Mouse (Mus musculus): ENCODE measurements around the gene Skint2. TPM values are rescaled to one million over a fixed set of nuclear protein-coding genes. Genes with fewer than 3 reads are reported as not detected.

Skint2 gene
- total RNA-seq (2021): not detected
- long read RNA-seq, experiment 1: 0 reads
- long read RNA-seq, experiment 2: 0 reads

DNA sequence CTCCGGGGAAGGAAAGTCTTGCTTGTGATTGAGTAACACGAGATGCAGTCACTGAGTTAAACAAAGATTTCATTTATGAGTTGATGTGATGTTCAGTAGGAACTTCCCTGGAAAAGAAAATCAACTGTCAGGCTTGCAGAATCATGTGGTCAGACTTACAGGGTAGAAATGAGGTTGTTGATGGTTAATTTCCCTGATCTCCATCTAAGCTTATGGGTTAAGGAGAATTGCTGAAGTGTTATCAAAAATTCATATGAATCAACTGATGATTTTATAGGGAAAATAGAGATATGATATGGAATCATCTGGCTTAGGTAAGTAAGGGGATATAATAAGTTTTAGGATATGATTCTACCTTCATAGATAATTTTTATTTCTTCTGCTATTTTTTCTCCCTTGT, at the start of gene Skint2:
Gene Skint2, plus strand, starts transcription at position 301 of the 400 bp plus-strand sequence.
- no peak for DNase-seq

Other genes with a start within 250 kb of the Skint2 start
- not detected for gene Skint9, start 123.2 kb upstream of the Skint2 start, total RNA-seq (2021)
- gene Skint10, start 217.7 kb downstream of the Skint2 start, total RNA-seq (2021): not detected

Measured in gastrocnemius, postnatal 10 days (tissue).